Mouse (Mus musculus) liver, postnatal 0 days (tissue): ENCODE measurements around the gene Myom3.

Source experiments
- CTCF ChIP-seq: sonication (generic); IDR thresholded peaks from 2 replicates; pipeline ENCODE4 v1.5.1; 2016; ENCODE audit warnings: antibody characterized with exemption, low read depth
- EP300 ChIP-seq: IDR thresholded peaks from 2 replicates; pipeline ENCODE4 v1.6.1; 2016; ENCODE audit warnings: antibody characterized with exemption, low read depth, mild to moderate bottlenecking

DNA sequence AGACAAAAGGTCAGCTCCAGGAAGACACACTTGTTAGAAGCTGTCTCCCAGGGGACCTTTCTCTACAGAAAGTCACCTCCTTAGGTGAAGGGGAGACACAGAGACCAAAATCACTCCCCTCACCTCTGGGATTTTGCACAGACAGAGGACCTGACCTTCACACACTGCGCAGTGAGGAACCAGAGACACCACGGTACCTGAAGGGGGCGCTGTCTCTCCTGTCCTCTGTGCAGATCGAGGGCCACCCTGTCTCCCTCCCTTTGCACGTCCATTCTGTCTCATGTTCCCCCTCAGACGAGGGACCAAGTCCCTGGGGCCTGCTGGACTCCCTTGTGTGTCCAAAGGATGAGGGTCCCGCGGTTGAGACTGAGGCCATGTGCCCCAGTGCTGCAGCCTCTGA lies 8.6 kb upstream of the Myom3 start:
- TF ChIP-seq CTCF (0 out of 2 replicates have a peak, but pooled peaks have one; percentile 28), EP300 (no peak)
